Mouse (Mus musculus) CH12.LX (cell line): ENCODE measurements at regions not wholly inside any gene's neighbourhood (a gene's known extent, or its start where the extent isn't known, plus 50 kb on each side); places are given as distances from the start of the nearest gene placed in this dataset.

Experiments used
- DNase-seq: peaks from one replicate; pipeline ENCODE4 v3.0.0-alpha.2; 2013; ENCODE audit errors: extremely low read depth
- H3K27ac ChIP-seq: 2 replicates; pipeline ENCODE4 v1.5.1; 2012; ENCODE audit warnings: low read depth, mild to moderate bottlenecking, control low read depth, moderate library complexity; ENCODE audit not compliant: insufficient read depth
- H3K27me3 ChIP-seq: replicated peaks from 2 replicates; pipeline ENCODE3; 2012; ENCODE audit warnings: inconsistent platforms
- H3K36me3 ChIP-seq, 2 experiments: replicated peaks in 1 of 2; 2 replicates each; pipeline versions ENCODE3 to v1.6.1; 2012; ENCODE audit warnings: inconsistent platforms in 1 of 2, low read length in 1 of 2, mild to moderate bottlenecking in 1 of 2, mixed read lengths in 1 of 2, moderate library complexity in 1 of 2; ENCODE audit not compliant: control insufficient read depth in 1 of 2, insufficient read depth in 1 of 2
- H3K4me1 ChIP-seq, 2 experiments: 2 replicates each; pipeline ENCODE4 v1.6.1; 2012; ENCODE audit warnings: inconsistent platforms in 1 of 2, moderate library complexity in 1 of 2; ENCODE audit not compliant: insufficient read depth in 2 of 2, control insufficient read depth in 1 of 2
- H3K4me2 ChIP-seq: 2 replicates; pipeline ENCODE4 v1.6.1; 2012; ENCODE audit warnings: low read depth, mild to moderate bottlenecking, control low read depth; ENCODE audit not compliant: poor library complexity, insufficient read depth, severe bottlenecking
- H3K4me3 ChIP-seq, 3 experiments: fragments of 150-350 bp in 1 of 3; sonication (generic) in 1 of 3; replicated peaks in 1 of 3; 2 replicates each; pipeline versions ENCODE3 to v1.5.1; 2011 to 2012; ENCODE audit warnings: low read depth in 2 of 3, low read length in 2 of 3, mild to moderate bottlenecking in 2 of 3, moderate library complexity in 2 of 3, control low read depth in 1 of 3, improper control_type of control experiment in 1 of 3, inconsistent platforms in 1 of 3, mixed read lengths in 1 of 3; ENCODE audit not compliant: poor library complexity in 1 of 3
- H3K79me2 ChIP-seq: replicated peaks from 2 replicates; pipeline ENCODE4 v1.6.1; 2012; ENCODE audit warnings: mild to moderate bottlenecking, moderate library complexity; ENCODE audit not compliant: control insufficient read depth, poor library complexity, insufficient read depth, severe bottlenecking; ENCODE audit errors: extremely low read depth
- H3K9ac ChIP-seq: 2 replicates; pipeline ENCODE4 v1.6.1; 2012; ENCODE audit warnings: low read depth, mild to moderate bottlenecking, control low read depth, moderate library complexity; ENCODE audit not compliant: insufficient read depth
- H3K9me3 ChIP-seq: replicated peaks from 2 replicates; pipeline ENCODE3; 2012; ENCODE audit warnings: low read length, inconsistent platforms, mixed read lengths
- BHLHE40 ChIP-seq: IDR thresholded peaks from 2 replicates; pipeline ENCODE4 v1.6.1; 2011; ENCODE audit warnings: mild to moderate bottlenecking, low read depth, low read length, improper control_type of control experiment
- CHD1 ChIP-seq: IDR thresholded peaks from 2 replicates; pipeline ENCODE4 v1.6.1; 2012; ENCODE audit warnings: low read depth, low read length, improper control_type of control experiment, inconsistent platforms
- CTCF ChIP-seq, 2 experiments: IDR thresholded peaks in 1 of 2; conservative IDR thresholded peaks in 1 of 2; 2 replicates each; pipeline ENCODE4 v1.5.1; 2011 to 2012; ENCODE audit warnings: low read depth in 2 of 2, low read length in 2 of 2, improper control_type of control experiment in 1 of 2, inconsistent platforms in 1 of 2, mild to moderate bottlenecking in 1 of 2, moderate library complexity in 1 of 2
- E2F4 ChIP-seq: IDR thresholded peaks from 2 replicates; pipeline ENCODE4 v1.6.1; 2011; ENCODE audit warnings: low read depth, low read length, improper control_type of control experiment; ENCODE audit not compliant: insufficient replicate concordance
- EP300 ChIP-seq: IDR thresholded peaks from 2 replicates; pipeline ENCODE4 v1.6.1; 2011; ENCODE audit warnings: low read length, improper control_type of control experiment
- ETS1 ChIP-seq: conservative IDR thresholded peaks from 2 replicates; pipeline ENCODE4 v1.6.1; 2012; ENCODE audit warnings: low read depth, mild to moderate bottlenecking, inconsistent platforms, low read length, improper control_type of control experiment, moderate library complexity
- GABPA ChIP-seq: IDR thresholded peaks from 2 replicates; pipeline ENCODE4 v1.6.1; 2012; ENCODE audit warnings: low read depth, low read length, improper control_type of control experiment, inconsistent platforms; ENCODE audit not compliant: insufficient replicate concordance
- MAFK ChIP-seq: IDR thresholded peaks from 2 replicates; pipeline ENCODE4 v1.6.1; 2011; ENCODE audit warnings: low read length, improper control_type of control experiment; ENCODE audit not compliant: insufficient replicate concordance
- MXI1 ChIP-seq: IDR thresholded peaks from 2 replicates; pipeline ENCODE4 v1.6.1; 2011; ENCODE audit warnings: mild to moderate bottlenecking, low read depth, low read length, improper control_type of control experiment
- MYC ChIP-seq: IDR thresholded peaks from 2 replicates; pipeline ENCODE4 v1.6.1; 2011; ENCODE audit warnings: low read depth, mild to moderate bottlenecking, improper control_type of control experiment, low read length
- NELFE ChIP-seq: IDR thresholded peaks from 2 replicates; pipeline ENCODE4 v1.6.1; 2011; ENCODE audit warnings: low read depth, low read length, improper control_type of control experiment
- PAX5 ChIP-seq: IDR thresholded peaks from 2 replicates; pipeline ENCODE4 v1.6.1; 2012; ENCODE audit warnings: low read length, inconsistent platforms, mixed read lengths
- RAD21 ChIP-seq: IDR thresholded peaks from 2 replicates; pipeline ENCODE4 v1.6.1; 2011; ENCODE audit warnings: low read depth, mild to moderate bottlenecking, low read length, improper control_type of control experiment, moderate library complexity
- RCOR1 ChIP-seq: conservative IDR thresholded peaks from 2 replicates; pipeline ENCODE4 v1.6.1; 2012; ENCODE audit warnings: low read depth, mild to moderate bottlenecking, inconsistent platforms, low read length, improper control_type of control experiment
- SIN3A ChIP-seq: IDR thresholded peaks from 2 replicates; pipeline ENCODE4 v1.6.1; 2012; ENCODE audit warnings: low read length, improper control_type of control experiment, inconsistent platforms
- SMC3 ChIP-seq: IDR thresholded peaks from 2 replicates; pipeline ENCODE4 v1.6.1; 2011; ENCODE audit warnings: low read depth, low read length, improper control_type of control experiment
- TCF12 ChIP-seq: IDR thresholded peaks from 2 replicates; pipeline ENCODE4 v1.6.1; 2014; ENCODE audit warnings: low read depth, mild to moderate bottlenecking, inconsistent platforms, low read length, improper control_type of control experiment
- ZC3H11A ChIP-seq: IDR thresholded peaks from 2 replicates; pipeline ENCODE4 v1.6.1; 2012; ENCODE audit warnings: low read depth, mild to moderate bottlenecking, inconsistent platforms, low read length, improper control_type of control experiment
- dilution Hi-C: fragments of 300-500 bp; cut with MboI; formaldehyde crosslinking; loops from 2 replicates; pipeline ENCODE4 v1.14.3; 2020; ENCODE audit warnings: low sequenced_read_pairs; ENCODE audit not compliant: extremely low pct_unique_long_range_greater_than_20kb, extremely low pct_ligation_motif_present
- in situ Hi-C: fragments of 300-500 bp; cut with MboI; formaldehyde crosslinking; loops from 3 replicates; pipeline ENCODE4 v1.14.3; 2019; ENCODE audit warnings: low sequenced_read_pairs, low pct_ligation_motif_present, low pct_unique_long_range_greater_than_20kb, mixed read lengths

- no peaks in the 10 kb centered on the region for H3K9me3 ChIP-seq
- H3K27me3 ChIP-seq, result no peaks in the 10 kb centered on the region
- no peaks in the 10 kb centered on the region for H3K36me3 ChIP-seq
- dilution Hi-C loops, result no loop called here
- H3K4me3 ChIP-seq, result no peak overlapping the region
- H3K9ac ChIP-seq, result no peak overlapping the region
- no peak overlapping the region for H3K4me2 ChIP-seq
- no peak overlapping the region for H3K27ac ChIP-seq
- no peaks in the 10 kb centered on the region for H3K79me2 ChIP-seq
- in situ Hi-C loops, result loop anchor here (25.0 kb wide), 1 partner anchor 518 kb away; no protein-coding TSS in a partner anchor
- no peak for DNase-seq
- H3K4me1 ChIP-seq, result peaks cover 0 to 27% of the 10 kb centered on the region in 2 experiments; a peak in 2 of 4 replicates
- TF ChIP-seq ZC3H11A, result 0 out of 2 replicates have a peak, but pooled peaks have one; percentile 15
- no peak for TF ChIP-seq SIN3A
- TF ChIP-seq CTCF (conservative IDR thresholded peaks at IDR 0.05 in 1 of 2, IDR thresholded peaks at IDR 0.05 in 1 of 2; ENCODE audit: low read depth in 2 of 2, low read length in 2 of 2), result peak; percentile 33 to 64; a peak in 3 of 4 replicates
- peak; percentile 72 for TF ChIP-seq SMC3
- no peak for TF ChIP-seq TCF12
- peak; percentile 65 for TF ChIP-seq RAD21
- TF ChIP-seq MAFK, result 0 out of 2 replicates have a peak, but pooled peaks have one; percentile 37
- TF ChIP-seq MXI1, result no peak
- no peak for TF ChIP-seq CHD1
These were observed 318.7 kb downstream of the Rnd3 start for GRCm38 (mm10) chr2:50830056-50830720.

- Histone ChIP-seq H3K27ac (no peak overlapping the region), H3K4me1 (peaks cover 0 to 12% of the 10 kb centered on the region in 2 experiments; a peak in 2 of 4 replicates), H3K9ac (no peak overlapping the region), H3K9me3 (no peaks in the 10 kb centered on the region), H3K4me3 (no peak overlapping the region), H3K27me3 (no peaks in the 10 kb centered on the region), H3K79me2 (no peaks in the 10 kb centered on the region), H3K36me3 (no peaks in the 10 kb centered on the region), H3K4me2 (no peak overlapping the region)
- in situ Hi-C loops, result loop anchor here (25.0 kb wide), 1 partner anchor 515 kb away; no protein-coding TSS in a partner anchor
- dilution Hi-C loops, result no loop called here
- TF ChIP-seq GABPA (no peak), RAD21 (no peak), CHD1 (no peak), E2F4 (no peak), ETS1 (no peak), PAX5 (no peak), MYC (no peak), NELFE (no peak), EP300 (no peak), MXI1 (no peak), BHLHE40 (no peak), CTCF (conservative IDR thresholded peaks at IDR 0.05 in 1 of 2, IDR thresholded peaks at IDR 0.05 in 1 of 2; ENCODE audit: low read depth in 2 of 2, low read length in 2 of 2) (no peak), MAFK (no peak), RCOR1 (no peak)
- no peak for DNase-seq
These were observed 321.8 kb downstream of the Rnd3 start for GRCm38 (mm10) chr2:50827097-50827496.
